Mouse (Mus musculus): ENCODE measurements at regions not wholly inside any gene's neighbourhood (a gene's known extent, or its start where the extent isn't known, plus 50 kb on each side); places are given as distances from the start of the nearest gene placed in this dataset.

- TF ChIP-seq CTCF (IDR thresholded peaks at IDR 0.05; ENCODE audit: low read depth): no peak
- TF ChIP-seq EP300 (IDR thresholded peaks at IDR 0.05; ENCODE audit: low read depth): no peak
Observed at GRCm38 (mm10) chr11:19736926-19737325, 187.2 kb upstream of the Spred2 start.

Data from liver, embryonic 14.5 days (tissue).